Mouse (Mus musculus) limb, embryonic 13.5 days (tissue): ENCODE results near the gene Esrrg. TPM values are rescaled to one million over a fixed set of nuclear protein-coding genes. Genes with fewer than 3 reads are reported as not detected.

Source experiments
- ATAC-seq: fragments of 200-750 bp; cut with Nextera tagmentation; 2 replicates; pipeline ENCODE4 v1.8.0; 2017; ENCODE audit warnings: low read depth, moderate number of reproducible peaks, moderate TSS enrichment; ENCODE audit not compliant: low FRiP score
- H3K27ac ChIP-seq: fragments of 300-500 bp; sonication (generic); 2 replicates; pipeline ENCODE4 v1.5.1; 2015; ENCODE audit warnings: inconsistent platforms, mild to moderate bottlenecking, moderate library complexity
- H3K27me3 ChIP-seq: fragments of 300-500 bp; sonication (generic); 2 replicates; pipeline ENCODE4 v1.6.1; 2015; ENCODE audit warnings: mild to moderate bottlenecking, inconsistent platforms
- H3K36me3 ChIP-seq: fragments of 300-500 bp; sonication (generic); 2 replicates; pipeline ENCODE4 v1.6.1; 2015; ENCODE audit warnings: inconsistent platforms, mild to moderate bottlenecking, moderate library complexity
- H3K4me1 ChIP-seq: fragments of 300-500 bp; sonication (generic); 2 replicates; pipeline ENCODE4 v1.6.1; 2015; ENCODE audit warnings: inconsistent platforms
- H3K4me2 ChIP-seq: fragments of 300-500 bp; sonication (generic); replicated peaks from 2 replicates; pipeline ENCODE4 v1.6.1; 2015; ENCODE audit warnings: inconsistent platforms, mild to moderate bottlenecking, moderate library complexity
- H3K4me3 ChIP-seq: fragments of 300-500 bp; sonication (generic); 2 replicates; pipeline ENCODE4 v1.5.1; 2015; ENCODE audit warnings: moderate library complexity, mild to moderate bottlenecking, inconsistent platforms
- H3K9ac ChIP-seq: fragments of 300-500 bp; sonication (generic); 2 replicates; pipeline ENCODE4 v1.6.1; 2015; ENCODE audit warnings: mild to moderate bottlenecking, inconsistent platforms
- H3K9me3 ChIP-seq: fragments of 300-500 bp; sonication (generic); 2 replicates; pipeline ENCODE4 v1.6.1; 2016; ENCODE audit warnings: inconsistent platforms
- WGBS: fragments of 180-500 bp; shearing (Covaris S2); methylation state at CpG from one replicate; pipeline ENCODE4 v1.1.7; 2015; 5-methylcytosine and 5-hydroxymethylcytosine counted together
- polyA plus RNA-seq: library from polyadenylated mRNA; unstranded; fragments of >200 nt; fragmentation: Nextera tagmentation; extraction: Ambion mirVana; gene quantifications from 2 replicates; pipeline ENCODE4 v1.2.1, GENCODE M21; 2015

Gene Esrrg
- polyA plus RNA-seq, 1 experiment from 2014 or later, result 3.1 TPM

DNA sequence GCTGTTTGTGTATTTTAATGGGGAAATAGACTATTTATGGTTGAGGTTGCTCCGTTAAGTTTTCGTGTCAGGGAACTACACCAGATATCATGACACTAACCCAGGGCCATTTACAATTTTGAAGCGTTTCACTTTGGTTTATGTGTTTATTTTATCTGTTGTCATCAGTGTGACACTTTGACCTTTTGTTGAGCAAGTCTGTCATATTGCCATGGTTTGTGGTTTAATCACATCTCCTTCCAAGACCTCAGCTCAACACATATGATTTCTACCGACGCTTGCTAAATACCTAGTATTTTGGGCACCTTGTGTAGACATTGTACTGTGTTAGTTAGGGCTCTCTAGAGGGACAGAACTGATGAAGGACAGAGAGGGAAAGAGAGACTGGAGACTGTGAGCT is 210.8 kb downstream of the Esrrg start:
- no peak for ATAC-seq
- WGBS, result 87% methylated on average over 5 of the region's 5 CpGs
- Histone ChIP-seq H3K4me1 (no peaks in the 10 kb centered on the region), H3K36me3 (no peaks in the 10 kb centered on the region), H3K4me2 (no peak overlapping the region), H3K9ac (no peak overlapping the region), H3K9me3 (no peaks in the 10 kb centered on the region), H3K27ac (no peak overlapping the region), H3K4me3 (no peak overlapping the region), H3K27me3 (no peaks in the 10 kb centered on the region)

DNA sequence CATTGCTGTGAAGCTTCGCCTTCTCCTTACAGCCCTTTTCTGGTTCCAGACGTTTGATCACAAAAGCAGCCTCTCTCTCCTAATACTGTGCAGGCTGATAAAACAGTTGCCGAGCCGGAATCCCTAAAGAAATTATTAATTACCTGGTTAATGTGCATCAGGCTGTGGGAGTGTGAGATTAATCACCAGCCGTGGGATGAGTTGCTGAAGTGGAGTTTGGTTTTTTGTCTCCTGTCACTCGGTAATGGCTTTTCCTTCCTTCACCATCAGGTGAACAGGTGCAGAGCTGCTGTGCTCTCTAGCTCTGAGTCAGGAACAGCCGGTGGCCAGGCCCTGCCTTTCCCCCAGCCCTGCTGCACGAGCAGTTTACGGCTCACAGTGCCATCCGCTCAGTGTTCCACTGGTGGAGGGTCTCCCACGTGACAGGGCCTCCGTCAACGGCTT is 212.8 kb downstream of the Esrrg start:
- H3K4me1 ChIP-seq, result no peaks in the 10 kb centered on the region
- no peak overlapping the region for H3K4me2 ChIP-seq
- H3K36me3 ChIP-seq, result no peaks in the 10 kb centered on the region
- H3K9ac ChIP-seq, result no peak overlapping the region
- H3K27ac ChIP-seq, result no peak overlapping the region
- WGBS, result 36% methylated on average over 13 of the region's 13 CpGs
- peak; percentile 40; the same call in 1 of the 2 replicates for ATAC-seq
- no peaks in the 10 kb centered on the region for H3K27me3 ChIP-seq
- no peaks in the 10 kb centered on the region for H3K9me3 ChIP-seq
- no peak overlapping the region for H3K4me3 ChIP-seq

DNA sequence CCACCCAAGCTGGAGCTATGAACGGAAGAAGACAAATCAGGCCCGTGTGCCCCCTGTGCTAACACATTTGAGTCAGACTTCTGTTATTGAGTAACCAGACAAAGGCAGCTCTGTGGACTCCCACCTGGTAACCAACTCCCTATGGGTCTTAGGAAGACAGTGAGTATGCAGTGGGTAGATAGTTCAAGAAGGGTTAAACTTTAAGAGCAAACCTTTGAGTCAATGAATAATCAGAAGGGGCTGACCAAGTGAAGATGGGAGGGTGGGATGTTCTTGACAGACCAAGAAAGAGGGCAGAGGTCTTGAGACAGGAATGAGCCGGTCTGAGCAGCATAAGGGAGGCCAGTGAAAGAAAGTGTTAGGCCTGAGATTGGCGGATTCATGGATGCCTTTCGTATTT is 214.8 kb downstream of the Esrrg start:
- Histone ChIP-seq H3K36me3 (no peaks in the 10 kb centered on the region), H3K4me1 (peaks cover 3% of the 10 kb centered on the region; the same call in 1 of the 2 replicates), H3K4me3 (no peak overlapping the region), H3K27ac (no peak overlapping the region), H3K27me3 (no peaks in the 10 kb centered on the region), H3K9me3 (no peaks in the 10 kb centered on the region), H3K9ac (no peak overlapping the region), H3K4me2 (no peak overlapping the region)
- no peak for ATAC-seq
- WGBS, result 87% methylated on average over 5 of the region's 5 CpGs

GRCm38 (mm10) chr1:187825421-187826097 is 217.0 kb downstream of the Esrrg start:
- H3K4me1 ChIP-seq, result peaks cover 3% of the 10 kb centered on the region; the same call in 1 of the 2 replicates
- H3K27me3 ChIP-seq, result no peaks in the 10 kb centered on the region
- WGBS, result 81% methylated on average over 9 of the region's 9 CpGs
- no peak overlapping the region for H3K4me2 ChIP-seq
- no peaks in the 10 kb centered on the region for H3K36me3 ChIP-seq
- H3K27ac ChIP-seq, result no peak overlapping the region
- no peak for ATAC-seq
- no peaks in the 10 kb centered on the region for H3K9me3 ChIP-seq
- H3K4me3 ChIP-seq, result no peak overlapping the region
- no peak overlapping the region for H3K9ac ChIP-seq

DNA sequence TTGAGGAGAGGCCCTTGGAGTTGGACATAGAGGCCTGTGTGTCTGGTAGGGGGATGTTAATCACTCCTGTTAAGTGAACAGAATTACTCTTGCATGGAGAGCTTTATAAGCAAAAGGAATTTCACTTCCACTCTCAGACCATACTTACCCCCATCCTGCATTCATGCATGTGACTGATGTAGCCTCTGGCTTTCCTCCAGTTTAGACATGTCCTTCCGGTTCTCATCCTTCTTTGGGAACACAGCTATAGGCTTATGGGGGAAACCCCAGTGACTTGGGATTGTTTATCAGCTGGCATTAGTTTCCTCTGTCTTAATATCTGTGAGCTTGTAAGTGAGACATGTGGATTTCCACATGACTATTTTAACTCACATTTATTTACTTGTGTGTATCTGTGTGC is 217.5 kb downstream of the Esrrg start:
- peaks cover 3% of the 10 kb centered on the region; the same call in 1 of the 2 replicates for H3K4me1 ChIP-seq
- H3K9ac ChIP-seq, result no peak overlapping the region
- H3K9me3 ChIP-seq, result no peaks in the 10 kb centered on the region
- no peak for ATAC-seq
- WGBS, result 73% methylated on average over 1 of the region's 1 CpGs
- H3K36me3 ChIP-seq, result no peaks in the 10 kb centered on the region
- no peak overlapping the region for H3K4me3 ChIP-seq
- H3K27me3 ChIP-seq, result no peaks in the 10 kb centered on the region
- no peak overlapping the region for H3K4me2 ChIP-seq
- H3K27ac ChIP-seq, result no peak overlapping the region

GRCm38 (mm10) chr1:187826869-187827268 is 218.3 kb downstream of the Esrrg start:
- H3K9ac ChIP-seq, result no peak overlapping the region

DNA sequence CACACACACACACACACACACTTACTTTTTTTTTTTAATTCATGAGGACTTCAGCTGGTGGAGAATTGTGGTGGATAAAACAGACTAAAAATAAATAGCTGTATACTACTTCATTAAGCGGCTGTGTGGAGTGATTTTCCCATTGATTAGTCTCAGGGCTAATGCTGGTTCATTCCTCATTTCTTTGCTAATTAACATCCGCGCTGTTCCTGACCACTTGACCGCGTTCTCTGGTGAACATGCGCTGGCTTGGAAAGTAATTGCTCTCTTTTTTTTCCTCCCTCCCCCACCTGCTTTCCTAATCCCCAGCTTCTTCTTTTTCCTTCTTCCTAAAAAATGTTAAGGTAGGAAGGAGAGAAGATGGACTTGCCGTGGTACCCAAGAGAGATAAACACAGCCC is 222.3 kb downstream of the Esrrg start:
- 0 out of 2 replicates have a peak, but pooled peaks cover 3% of the 10 kb centered on the region for H3K9me3 ChIP-seq
- WGBS, result 73% methylated on average over 7 of the region's 7 CpGs
- no peak for ATAC-seq
- no peak overlapping the region for H3K27ac ChIP-seq
- no peaks in the 10 kb centered on the region for H3K27me3 ChIP-seq
- H3K4me3 ChIP-seq, result no peak overlapping the region
- peaks cover 3% of the 10 kb centered on the region; the same call in 1 of the 2 replicates for H3K4me1 ChIP-seq
- H3K9ac ChIP-seq, result no peak overlapping the region
- H3K4me2 ChIP-seq, result no peak overlapping the region
- H3K36me3 ChIP-seq, result no peaks in the 10 kb centered on the region

More at GRCm38 (mm10) chr1:187826869-187827268, 218.3 kb downstream of the Esrrg start:
- Histone ChIP-seq H3K27ac (no peak overlapping the region), H3K9me3 (no peaks in the 10 kb centered on the region), H3K4me3 (no peak overlapping the region), H3K4me1 (peaks cover 3% of the 10 kb centered on the region; the same call in 1 of the 2 replicates), H3K4me2 (no peak overlapping the region), H3K27me3 (no peaks in the 10 kb centered on the region), H3K36me3 (no peaks in the 10 kb centered on the region)
- WGBS, result 44% methylated on average over 5 of the region's 5 CpGs
- no peak for ATAC-seq

DNA sequence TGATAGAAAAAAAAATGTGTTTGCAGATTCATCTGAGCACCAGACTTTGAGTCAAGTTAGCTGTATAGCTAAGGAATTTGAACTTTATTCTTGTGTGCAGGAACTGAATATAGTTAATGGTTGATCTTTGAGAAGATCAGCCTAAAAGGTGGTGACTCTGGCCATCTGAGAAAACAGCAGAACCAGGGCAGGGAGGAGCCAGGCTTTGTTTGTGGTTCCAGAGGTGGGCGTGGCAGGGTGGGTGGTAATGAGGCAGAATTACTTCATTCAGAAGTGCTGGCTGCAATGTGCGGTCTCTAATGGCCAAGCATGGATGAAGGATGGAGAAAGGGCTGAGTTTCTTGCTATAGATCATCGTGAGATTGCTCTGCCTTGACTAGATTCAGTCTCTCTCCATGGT is 224.3 kb downstream of the Esrrg start:
- H3K4me2 ChIP-seq, result no peak overlapping the region
- no peak overlapping the region for H3K9ac ChIP-seq
- no peak overlapping the region for H3K4me3 ChIP-seq
- no peak for ATAC-seq
- no peak overlapping the region for H3K27ac ChIP-seq
- H3K4me1 ChIP-seq, result peaks cover 3% of the 10 kb centered on the region; the same call in 1 of the 2 replicates
- H3K36me3 ChIP-seq, result no peaks in the 10 kb centered on the region
- H3K9me3 ChIP-seq, result 0 out of 2 replicates have a peak, but pooled peaks cover 3% of the 10 kb centered on the region
- no peaks in the 10 kb centered on the region for H3K27me3 ChIP-seq
- WGBS, result 57% methylated on average over 3 of the region's 3 CpGs

DNA sequence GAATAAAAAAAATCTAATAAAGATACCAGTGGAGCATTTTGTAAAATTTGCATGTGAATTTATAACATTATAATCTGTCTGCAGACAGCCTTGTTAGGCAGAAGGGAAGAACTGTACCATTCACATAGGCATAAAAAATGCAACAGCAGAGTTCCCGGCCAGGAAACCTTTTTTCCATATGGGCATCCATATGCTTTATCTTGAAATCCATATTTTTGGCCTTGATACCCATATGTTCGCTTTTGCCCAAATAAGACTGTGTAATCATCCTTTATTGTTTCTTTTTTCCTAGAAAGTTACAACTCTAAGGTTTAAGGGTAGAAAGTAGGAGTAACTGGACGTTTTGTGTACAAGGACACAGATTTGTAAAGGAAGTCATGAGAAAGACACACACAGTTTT is 226.0 kb downstream of the Esrrg start:
- no peaks in the 10 kb centered on the region for H3K27me3 ChIP-seq
- H3K9me3 ChIP-seq, result 0 out of 2 replicates have a peak, but pooled peaks cover 3% of the 10 kb centered on the region
- H3K9ac ChIP-seq, result no peak overlapping the region
- no peak overlapping the region for H3K27ac ChIP-seq
- 91% methylated on average over 3 of the region's 3 CpGs for WGBS
- H3K4me3 ChIP-seq, result no peak overlapping the region
- no peaks in the 10 kb centered on the region for H3K36me3 ChIP-seq
- no peak for ATAC-seq
- H3K4me2 ChIP-seq, result no peak overlapping the region
- H3K4me1 ChIP-seq, result 0 out of 2 replicates have a peak, but pooled peaks cover 3% of the 10 kb centered on the region

- Histone ChIP-seq H3K4me1 (0 out of 2 replicates have a peak, but pooled peaks cover 3% of the 10 kb centered on the region), H3K27ac (no peak overlapping the region), H3K4me2 (no peak overlapping the region), H3K4me3 (no peak overlapping the region), H3K36me3 (no peaks in the 10 kb centered on the region), H3K9ac (no peak overlapping the region), H3K27me3 (no peaks in the 10 kb centered on the region), H3K9me3 (0 out of 2 replicates have a peak, but pooled peaks cover 3% of the 10 kb centered on the region)
- 56% methylated on average over 6 of the region's 6 CpGs for whole genome bisulfite sequencing
- no peak for ATAC-seq
Measured at GRCm38 (mm10) chr1:187836384-187836783, 227.8 kb downstream of the Esrrg start.

GRCm38 (mm10) chr1:187836876-187837275 is 228.3 kb downstream of the Esrrg start:
- Histone ChIP-seq H3K4me2 (0 out of 2 replicates have a peak overlapping the region, but pooled peaks have one; percentile 14), H3K9me3 (0 out of 2 replicates have a peak, but pooled peaks cover 3% of the 10 kb centered on the region), H3K4me1 (0 out of 2 replicates have a peak, but pooled peaks cover 3% of the 10 kb centered on the region), H3K27me3 (no peaks in the 10 kb centered on the region), H3K27ac (no peak overlapping the region), H3K36me3 (no peaks in the 10 kb centered on the region), H3K9ac (no peak overlapping the region), H3K4me3 (no peak overlapping the region)
- WGBS, result 30% methylated on average over 7 of the region's 7 CpGs
- no peak for ATAC-seq

DNA sequence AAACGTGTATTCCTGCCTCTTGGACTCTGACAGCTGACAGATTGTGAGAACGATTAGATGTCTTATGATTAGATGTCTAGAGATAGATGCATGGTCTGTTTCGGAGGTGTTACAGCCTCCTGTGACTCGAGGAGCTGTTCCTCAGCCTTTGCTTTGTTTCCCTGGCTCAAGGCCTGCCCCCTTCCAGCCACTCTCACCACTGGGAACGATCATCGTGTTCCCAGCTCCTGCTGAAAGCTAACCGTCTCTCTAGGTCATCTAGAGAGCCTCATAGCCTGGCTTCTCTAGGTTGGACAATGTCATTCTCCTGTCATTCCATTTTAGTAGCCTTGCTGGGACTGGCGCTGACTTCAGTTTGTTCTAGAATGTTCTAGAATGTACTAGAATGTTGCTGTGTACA is 233.0 kb downstream of the Esrrg start:
- 81% methylated on average over 8 of the region's 8 CpGs for WGBS
- no peak overlapping the region for H3K27ac ChIP-seq
- no peak overlapping the region for H3K9ac ChIP-seq
- 0 out of 2 replicates have a peak, but pooled peaks cover 3% of the 10 kb centered on the region for H3K4me1 ChIP-seq
- no peak for ATAC-seq
- H3K4me3 ChIP-seq, result no peak overlapping the region
- no peak overlapping the region for H3K4me2 ChIP-seq
- no peaks in the 10 kb centered on the region for H3K9me3 ChIP-seq
- no peaks in the 10 kb centered on the region for H3K27me3 ChIP-seq
- H3K36me3 ChIP-seq, result no peaks in the 10 kb centered on the region
